8 mouse cellular contexts compared by ENCODE assay signal in genomic region chr17:34626062-34626772, GRCm38 (mm10). TPM values are rescaled to one million over a fixed set of nuclear protein-coding genes. Genes with fewer than 3 reads are reported as not detected.
DNase-seq lines count a peak whose midpoint lies in the region; ATAC-seq lines count a peak whose summit lies in the region.

No protein-coding gene starts in this region.

- H3K9ac ChIP-seq in heart, embryonic 16.5 days (ENCODE audit: low read length) = peak overlapping the region; percentile 84
- peak overlapping the region; percentile 83 for H3K9ac ChIP-seq in hindbrain, embryonic 13.5 days
- H3K9ac ChIP-seq in midbrain, embryonic 11.5 days (ENCODE audit: low read length) = peak overlapping the region; percentile 64

- peak overlapping the region; percentile 78 for H3K4me2 ChIP-seq in heart, embryonic 16.5 days (ENCODE audit: low read depth, low read length)
- peak overlapping the region; percentile 91 for H3K4me2 ChIP-seq in hindbrain, embryonic 13.5 days
- H3K4me2 ChIP-seq in midbrain, embryonic 11.5 days = peak overlapping the region; percentile 73

- H3K4me3 ChIP-seq in heart, embryonic 16.5 days (ENCODE audit: low read length) = peak overlapping the region; percentile 83
- peak overlapping the region; percentile 59 for H3K4me3 ChIP-seq in brown adipose tissue, adult 24 weeks (ENCODE audit: insufficient read depth, low read depth, low read length)
- peak overlapping the region; percentile 73 for H3K4me3 ChIP-seq in hindbrain, embryonic 13.5 days
- peak overlapping the region; percentile 62 for H3K4me3 ChIP-seq in midbrain, embryonic 11.5 days (ENCODE audit: low read depth, low read length)

- H3K36me3 ChIP-seq in heart, embryonic 16.5 days (ENCODE audit: control insufficient read depth, insufficient read depth) = peaks cover 12% of the 10 kb centered on the region
- peaks cover 28% of the 10 kb centered on the region for H3K36me3 ChIP-seq in hindbrain, embryonic 13.5 days
- no peaks in the 10 kb centered on the region for H3K36me3 ChIP-seq in midbrain, embryonic 11.5 days (ENCODE audit: control insufficient read depth, insufficient read depth, low read length)

- H3K27ac ChIP-seq in heart, embryonic 16.5 days (ENCODE audit: low read length) = peak overlapping the region; percentile 96
- H3K27ac ChIP-seq in brown adipose tissue, adult 24 weeks (replicated peaks; ENCODE audit: low read depth, low read length) = peak overlapping the region; percentile 66; the same call in 1 of the 2 replicates
- H3K27ac ChIP-seq in hindbrain, embryonic 13.5 days = peak overlapping the region; percentile 93
- H3K27ac ChIP-seq in midbrain, embryonic 11.5 days (ENCODE audit: low read depth, low read length) = no peak overlapping the region

- peaks cover 15% of the 10 kb centered on the region for H3K27me3 ChIP-seq in heart, embryonic 16.5 days (ENCODE audit: control insufficient read depth, insufficient read depth, low read length)
- peaks cover 17% of the 10 kb centered on the region for H3K27me3 ChIP-seq in hindbrain, embryonic 13.5 days
- peaks cover 16% of the 10 kb centered on the region for H3K27me3 ChIP-seq in midbrain, embryonic 11.5 days (ENCODE audit: control insufficient read depth, insufficient read depth, low read length)

- H3K9me3 ChIP-seq in heart, embryonic 16.5 days (replicated peaks; ENCODE audit: control insufficient read depth, low read length) = no peaks in the 10 kb centered on the region
- no peaks in the 10 kb centered on the region for H3K9me3 ChIP-seq in hindbrain, embryonic 13.5 days
- H3K9me3 ChIP-seq in midbrain, embryonic 11.5 days (ENCODE audit: control insufficient read depth, low read length) = no peaks in the 10 kb centered on the region

- no peak for DNase-seq in heart, postnatal 4 days
- no peak for DNase-seq in midbrain, embryonic 11.5 days (ENCODE audit: low spot score, missing footprints)
- no peak for DNase-seq in left cerebral cortex, adult 11 months (ENCODE audit: low spot score)
- no peak for DNase-seq in frontal cortex, postnatal 14 days (ENCODE audit: low spot score in 2 of 2)
- no peak for DNase-seq in thymus, postnatal 25 days

- 49% methylated on average over 16 of the region's 16 CpGs for WGBS in heart, embryonic 16.5 days
- WGBS in hindbrain, embryonic 13.5 days = 53% methylated on average over 16 of the region's 16 CpGs
- 55% methylated on average over 16 of the region's 16 CpGs for WGBS in midbrain, embryonic 11.5 days

- no peak for ATAC-seq in heart, embryonic 16.5 days (replicated peaks; ENCODE audit: extremely low read depth, insufficient read depth, low FRiP score)
- ATAC-seq in hindbrain, embryonic 13.5 days (ENCODE audit: low FRiP score) = no peak
- no peak for ATAC-seq in midbrain, embryonic 11.5 days (ENCODE audit: low FRiP score)

- H3K4me1 ChIP-seq in heart, embryonic 16.5 days (ENCODE audit: control insufficient read depth, insufficient read depth, low read length) = peaks cover 26% of the 10 kb centered on the region
- peaks cover 2% of the 10 kb centered on the region; the same call in 1 of the 2 replicates for H3K4me1 ChIP-seq in brown adipose tissue, adult 24 weeks (ENCODE audit: control insufficient read depth, insufficient read depth, insufficient read length, low read length)
- H3K4me1 ChIP-seq in hindbrain, embryonic 13.5 days (replicated peaks) = peaks cover 49% of the 10 kb centered on the region
- peaks cover 39% of the 10 kb centered on the region for H3K4me1 ChIP-seq in midbrain, embryonic 11.5 days (ENCODE audit: control insufficient read depth, insufficient read depth, low read length)

RNA-seq across cellular contexts. Expression of gene Ppt2, which starts 2.1 kb away (rescaled TPM):
- 26.7 and 27.3 TPM in 2 replicates for polyA plus RNA-seq in heart, embryonic 16.5 days (2015; fragmentation: Nextera tagmentation; extraction: Ambion mirVana)
- total RNA-seq in heart, postnatal 4 days (2021) = 10 to 100 TPM; 37.8 to 41.8 TPM
- polyA plus RNA-seq in brown adipose tissue, adult 24 weeks (2012; ENCODE audit: insufficient read depth, insufficient read length, missing spikeins) = 30.2 and 32.3 TPM in 2 replicates
- 21.7 and 22.7 TPM in 2 replicates for polyA plus RNA-seq in hindbrain, embryonic 13.5 days (2015; fragmentation: Nextera tagmentation; extraction: Ambion mirVana)
- polyA plus RNA-seq in midbrain, embryonic 11.5 days (2014; fragmentation: Nextera tagmentation; extraction: Ambion mirVana) = 25.8 and 26.4 TPM in 2 replicates

RNA-seq across cellular contexts. Expression of gene Prrt1, which starts 3.1 kb away (rescaled TPM):
- polyA plus RNA-seq in heart, embryonic 16.5 days (2015; fragmentation: Nextera tagmentation; extraction: Ambion mirVana) = 0.64 and 2.1 TPM in 2 replicates
- under 1 TPM; 0.52 to 0.91 TPM for total RNA-seq in heart, postnatal 4 days (2021)
- not detected in 2 replicates for polyA plus RNA-seq in brown adipose tissue, adult 24 weeks (2012; ENCODE audit: insufficient read depth, insufficient read length, missing spikeins)
- polyA plus RNA-seq in hindbrain, embryonic 13.5 days (2015; fragmentation: Nextera tagmentation; extraction: Ambion mirVana) = 5.5 and 5.6 TPM in 2 replicates
- polyA plus RNA-seq in midbrain, embryonic 11.5 days (2014; fragmentation: Nextera tagmentation; extraction: Ambion mirVana) = 1.8 and 2.4 TPM in 2 replicates

RNA-seq across cellular contexts. Expression of gene Egfl8, which starts 10.4 kb away (rescaled TPM):
- 1.8 and 2.0 TPM in 2 replicates for polyA plus RNA-seq in heart, embryonic 16.5 days (2015; fragmentation: Nextera tagmentation; extraction: Ambion mirVana)
- total RNA-seq in heart, postnatal 4 days (2021) = 1 to 10 TPM; 2.5 to 3.4 TPM
- polyA plus RNA-seq in brown adipose tissue, adult 24 weeks (2012; ENCODE audit: insufficient read depth, insufficient read length, missing spikeins) = 1.4 TPM in 1 of 2 replicates, not detected in the other
- 11.7 and 12.9 TPM in 2 replicates for polyA plus RNA-seq in hindbrain, embryonic 13.5 days (2015; fragmentation: Nextera tagmentation; extraction: Ambion mirVana)
- 3.3 and 3.8 TPM in 2 replicates for polyA plus RNA-seq in midbrain, embryonic 11.5 days (2014; fragmentation: Nextera tagmentation; extraction: Ambion mirVana)

RNA-seq across cellular contexts. Expression of gene Fkbpl, which starts 18.3 kb away (rescaled TPM):
- polyA plus RNA-seq in heart, embryonic 16.5 days (2015; fragmentation: Nextera tagmentation; extraction: Ambion mirVana) = 11.7 and 12.3 TPM in 2 replicates
- total RNA-seq in heart, postnatal 4 days (2021) = 1 to 10 TPM; 6.1 to 9.5 TPM
- polyA plus RNA-seq in brown adipose tissue, adult 24 weeks (2012; ENCODE audit: insufficient read depth, insufficient read length, missing spikeins) = 11.1 and 26.4 TPM in 2 replicates
- 16.9 and 17.6 TPM in 2 replicates for polyA plus RNA-seq in hindbrain, embryonic 13.5 days (2015; fragmentation: Nextera tagmentation; extraction: Ambion mirVana)
- 14.4 and 15.1 TPM in 2 replicates for polyA plus RNA-seq in midbrain, embryonic 11.5 days (2014; fragmentation: Nextera tagmentation; extraction: Ambion mirVana)

RNA-seq across cellular contexts. Expression of gene Atf6b, which starts 20.7 kb away (rescaled TPM):
- polyA plus RNA-seq in heart, embryonic 16.5 days (2015; fragmentation: Nextera tagmentation; extraction: Ambion mirVana) = 45.7 and 46.7 TPM in 2 replicates
- total RNA-seq in heart, postnatal 4 days (2021) = 10 to 100 TPM; 22.3 to 24.4 TPM
- 16.2 and 17.1 TPM in 2 replicates for polyA plus RNA-seq in brown adipose tissue, adult 24 weeks (2012; ENCODE audit: insufficient read depth, insufficient read length, missing spikeins)
- 117 and 122 TPM in 2 replicates for polyA plus RNA-seq in hindbrain, embryonic 13.5 days (2015; fragmentation: Nextera tagmentation; extraction: Ambion mirVana)
- polyA plus RNA-seq in midbrain, embryonic 11.5 days (2014; fragmentation: Nextera tagmentation; extraction: Ambion mirVana) = 68.2 and 77.6 TPM in 2 replicates
